Mouse (Mus musculus): ENCODE measurements around the gene Rai1. TPM values are rescaled to one million over a fixed set of nuclear protein-coding genes. Genes with fewer than 3 reads are reported as not detected.

The Rai1 gene
- total and polyA plus RNA-seq, 3 experiments = 6.6 to 22.6 (median 15.4) TPM

GRCm38 (mm10) chr11:60073121-60073520 is 31.7 kb upstream of the Rai1 start:
- TF ChIP-seq CTCF (conservative IDR thresholded peaks at IDR 0.05 in 1 of 2, IDR thresholded peaks at IDR 0.05 in 1 of 2; ENCODE audit: low read depth in 2 of 2, low read length in 2 of 2) (no peak), MXI1 (IDR thresholded peaks at IDR 0.05; ENCODE audit: low read depth, low read length) (no peak), EP300 (IDR thresholded peaks at IDR 0.05; ENCODE audit: low read length) (no peak), JUN (IDR thresholded peaks at IDR 0.05; ENCODE audit: insufficient read depth, low read depth, low read length) (no peak), TCF12 (IDR thresholded peaks at IDR 0.05; ENCODE audit: low read depth, low read length) (no peak), SMC3 (IDR thresholded peaks at IDR 0.05; ENCODE audit: low read depth, low read length) (no peak), ZC3H11A (IDR thresholded peaks at IDR 0.05; ENCODE audit: low read depth, low read length) (no peak), PAX5 (IDR thresholded peaks at IDR 0.05; ENCODE audit: low read length) (no peak), ZMIZ1 (IDR thresholded peaks at IDR 0.05; ENCODE audit: low read depth, low read length) (no peak), ZNF384 (IDR thresholded peaks at IDR 0.05; ENCODE audit: low read depth, low read length) (no peak), ELF1 (IDR thresholded peaks at IDR 0.05; ENCODE audit: low read depth, low read length) (no peak), ETS1 (conservative IDR thresholded peaks at IDR 0.05; ENCODE audit: low read depth, low read length) (no peak), RCOR1 (conservative IDR thresholded peaks at IDR 0.05; ENCODE audit: low read depth, low read length) (no peak), MYC (IDR thresholded peaks at IDR 0.05; ENCODE audit: low read depth, low read length) (no peak), TBP (conservative IDR thresholded peaks at IDR 0.05; ENCODE audit: low read depth, low read length) (no peak), USF2 (conservative IDR thresholded peaks at IDR 0.05; ENCODE audit: low read depth, low read length) (no peak), MAZ (IDR thresholded peaks at IDR 0.05; ENCODE audit: low read depth, low read length) (no peak), ZKSCAN1 (IDR thresholded peaks at IDR 0.05; ENCODE audit: borderline replicate concordance, low read depth, low read length) (no peak), POLR2A (IDR thresholded peaks at IDR 0.05; ENCODE audit: low read depth, low read length) (no peak)
- in situ Hi-C loops (cut with MboI; ENCODE audit: low pct_ligation_motif_present, low pct_unique_long_range_greater_than_20kb, low sequenced_read_pairs) (loop anchor here (5.0 kb wide), 2 partner anchors 106 to 196 kb away; no protein-coding TSS in a partner anchor), dilution Hi-C loops (cut with MboI; ENCODE audit: extremely low pct_ligation_motif_present, extremely low pct_unique_long_range_greater_than_20kb, low sequenced_read_pairs) (no loop called here)
- no peaks in the 10 kb centered on the region for H3K9me3 ChIP-seq (replicated peaks; ENCODE audit: low read length)
- peaks cover 3 to 23% of the 10 kb centered on the region in 2 experiments; a peak in 3 of 4 replicates for H3K4me1 ChIP-seq (ENCODE audit: control insufficient read depth in 1 of 2, insufficient read depth in 2 of 2)
- H3K4me2 ChIP-seq (ENCODE audit: insufficient read depth, low read depth, poor library complexity, severe bottlenecking) = no peak overlapping the region
- no peak overlapping the region for H3K9ac ChIP-seq (ENCODE audit: insufficient read depth, low read depth)
- H3K36me3 ChIP-seq (replicated peaks in 1 of 2; ENCODE audit: control insufficient read depth in 1 of 2, insufficient read depth in 1 of 2, low read length in 1 of 2) = no peaks in the 10 kb centered on the region
- no peak overlapping the region for H3K27ac ChIP-seq (ENCODE audit: insufficient read depth, low read depth)
- H3K79me2 ChIP-seq (replicated peaks; ENCODE audit: control insufficient read depth, extremely low read depth, insufficient read depth, poor library complexity, severe bottlenecking) = no peaks in the 10 kb centered on the region
- peaks cover 14% of the 10 kb centered on the region for H3K27me3 ChIP-seq (replicated peaks)
- no peak for DNase-seq (ENCODE audit: extremely low read depth)
- H3K4me3 ChIP-seq (replicated peaks in 1 of 3; ENCODE audit: low read depth in 2 of 3, low read length in 2 of 3, poor library complexity in 1 of 3) = no peak overlapping the region

GRCm38 (mm10) chr11:60073936-60074502 is 30.8 kb upstream of the Rai1 start:
- no peak overlapping the region for H3K4me3 ChIP-seq (replicated peaks in 1 of 3; ENCODE audit: low read depth in 2 of 3, low read length in 2 of 3, poor library complexity in 1 of 3)
- no peaks in the 10 kb centered on the region for H3K79me2 ChIP-seq (replicated peaks; ENCODE audit: control insufficient read depth, extremely low read depth, insufficient read depth, poor library complexity, severe bottlenecking)
- H3K9ac ChIP-seq (ENCODE audit: insufficient read depth, low read depth) = no peak overlapping the region
- H3K4me2 ChIP-seq (ENCODE audit: insufficient read depth, low read depth, poor library complexity, severe bottlenecking) = no peak overlapping the region
- in situ Hi-C loops (cut with MboI; ENCODE audit: low pct_ligation_motif_present, low pct_unique_long_range_greater_than_20kb, low sequenced_read_pairs) (loop anchor here (5.0 kb wide), 2 partner anchors 107 to 197 kb away; no protein-coding TSS in a partner anchor), dilution Hi-C loops (cut with MboI; ENCODE audit: extremely low pct_ligation_motif_present, extremely low pct_unique_long_range_greater_than_20kb, low sequenced_read_pairs) (no loop called here)
- H3K27me3 ChIP-seq (replicated peaks) = peaks cover 6% of the 10 kb centered on the region
- no peak for TF ChIP-seq JUND (conservative IDR thresholded peaks at IDR 0.05; ENCODE audit: low read depth, low read length)
- no peak for TF ChIP-seq TCF12 (IDR thresholded peaks at IDR 0.05; ENCODE audit: low read depth, low read length)
- no peak for TF ChIP-seq IRF4 (IDR thresholded peaks at IDR 0.05; ENCODE audit: low read depth, low read length)
- TF ChIP-seq MEF2A (IDR thresholded peaks at IDR 0.05; ENCODE audit: borderline replicate concordance, low read depth, low read length) = no peak
- no peak for TF ChIP-seq ZMIZ1 (IDR thresholded peaks at IDR 0.05; ENCODE audit: low read depth, low read length)
- no peak for TF ChIP-seq ETS1 (conservative IDR thresholded peaks at IDR 0.05; ENCODE audit: low read depth, low read length)
- no peak for TF ChIP-seq SMC3 (IDR thresholded peaks at IDR 0.05; ENCODE audit: low read depth, low read length)
- no peak for TF ChIP-seq POLR2AphosphoS2 (IDR thresholded peaks at IDR 0.05; ENCODE audit: low read depth, low read length)
- no peak for TF ChIP-seq CHD2 (IDR thresholded peaks at IDR 0.05; ENCODE audit: low read length)
- no peak for TF ChIP-seq RAD21 (IDR thresholded peaks at IDR 0.05; ENCODE audit: low read depth, low read length)
- no peak for TF ChIP-seq MAX (IDR thresholded peaks at IDR 0.05; ENCODE audit: low read length)
- TF ChIP-seq KAT2A (IDR thresholded peaks at IDR 0.05; ENCODE audit: insufficient replicate concordance, low read length) = no peak
- TF ChIP-seq USF1 (IDR thresholded peaks at IDR 0.05; ENCODE audit: low read depth, low read length) = no peak
- peaks cover 3 to 23% of the 10 kb centered on the region in 2 experiments; a peak in 3 of 4 replicates for H3K4me1 ChIP-seq (ENCODE audit: control insufficient read depth in 1 of 2, insufficient read depth in 2 of 2)
- no peak for DNase-seq (ENCODE audit: extremely low read depth)
- H3K36me3 ChIP-seq (replicated peaks in 1 of 2; ENCODE audit: control insufficient read depth in 1 of 2, insufficient read depth in 1 of 2, low read length in 1 of 2) = no peaks in the 10 kb centered on the region
- no peak overlapping the region for H3K27ac ChIP-seq (ENCODE audit: insufficient read depth, low read depth)
- H3K9me3 ChIP-seq (replicated peaks; ENCODE audit: low read length) = no peaks in the 10 kb centered on the region

Measured in CH12.LX (cell line).